Mouse (Mus musculus) ES-E14 (cell line): ENCODE measurements around the gene Phka1. TPM values are rescaled to one million over a fixed set of nuclear protein-coding genes. Genes with fewer than 3 reads are reported as not detected.
"Not testable (repeated sequence)": the region's sequence is repeated elsewhere in the genome, so short reads cannot be mapped to it uniquely, and the experiment has no call there.

Source experiments
- DNase-seq: peaks from one replicate; pipeline ENCODE4 v3.0.0-alpha.2; 2013; ENCODE audit warnings: low read depth, low spot score
- H3K27ac ChIP-seq: 2 replicates; pipeline ENCODE4 v1.5.1; 2012; ENCODE audit warnings: low read depth, mild to moderate bottlenecking, low read length, moderate library complexity, mixed read lengths; ENCODE audit not compliant: poor library complexity, insufficient read depth, severe bottlenecking
- H3K36me3 ChIP-seq: 2 replicates; pipeline ENCODE4 v1.6.1; 2012; ENCODE audit warnings: mild to moderate bottlenecking, low read length, moderate library complexity, mixed read lengths; ENCODE audit not compliant: control insufficient read depth, poor library complexity, insufficient read depth, severe bottlenecking
- H3K4me1 ChIP-seq, 2 experiments: fragments of 150-350 bp in 1 of 2; sonication (generic) in 1 of 2; 2 replicates each; pipeline ENCODE4 v1.6.1; 2012; ENCODE audit warnings: low read length in 2 of 2, mild to moderate bottlenecking in 1 of 2, mixed read lengths in 1 of 2; ENCODE audit not compliant: control insufficient read depth in 2 of 2, insufficient read depth in 2 of 2, poor library complexity in 1 of 2
- H3K4me3 ChIP-seq, 2 experiments: fragments of 150-350 bp in 1 of 2; sonication (generic) in 1 of 2; 2 replicates each; pipeline ENCODE4 v1.5.1; 2012; ENCODE audit warnings: low read length in 2 of 2, low read depth in 1 of 2, mild to moderate bottlenecking in 1 of 2, mixed read lengths in 1 of 2; ENCODE audit not compliant: insufficient read depth in 1 of 2, poor library complexity in 1 of 2, severe bottlenecking in 1 of 2
- H3K9ac ChIP-seq: 2 replicates; pipeline ENCODE4 v1.6.1; 2012; ENCODE audit warnings: low read depth, mild to moderate bottlenecking, low read length, mixed read lengths; ENCODE audit not compliant: poor library complexity, insufficient read depth, severe bottlenecking
- H3K9me3 ChIP-seq: fragments of 150-350 bp; sonication (generic); 2 replicates; pipeline ENCODE4 v1.6.1; 2012; ENCODE audit warnings: low read depth, mild to moderate bottlenecking, low read length; ENCODE audit not compliant: control insufficient read depth, insufficient read depth
- CHD2 ChIP-seq: IDR thresholded peaks from 2 replicates; pipeline ENCODE4 v1.6.1; 2014; ENCODE audit warnings: mild to moderate bottlenecking, low read depth, low read length, inconsistent platforms
- HCFC1 ChIP-seq: IDR thresholded peaks from 2 replicates; pipeline ENCODE4 v1.6.1; 2012; ENCODE audit warnings: low read length, inconsistent platforms, borderline replicate concordance; ENCODE audit not compliant: insufficient read depth
- MAFK ChIP-seq: IDR thresholded peaks from 2 replicates; pipeline ENCODE4 v1.6.1; 2014; ENCODE audit warnings: mild to moderate bottlenecking, low read depth, low read length, inconsistent platforms; ENCODE audit not compliant: insufficient read depth
- ZNF384 ChIP-seq: IDR thresholded peaks from 2 replicates; pipeline ENCODE4 v1.6.1; 2012; ENCODE audit warnings: low read depth, low read length, inconsistent platforms
- in situ Hi-C, 2 experiments: fragments of 600-800 bp; cut with MboI; formaldehyde crosslinking; loops; one replicate each; pipeline ENCODE4 v1.15.1; 2025; ENCODE audit warnings: low sequenced_read_pairs in 2 of 2, inconsistent platforms in 1 of 2; ENCODE audit not compliant: unreplicated experiment in 2 of 2
- total RNA-seq: library from RNA; depleted of rRNA; stranded (reverse); fragments of 300-350 nt; gene quantifications from 2 replicates; pipeline ENCODE4 v1.2.3, GENCODE M21; 2012; rRNA removed

The Phka1 gene
- total RNA-seq, result 5.1 and 5.9 TPM in 2 replicates

DNA sequence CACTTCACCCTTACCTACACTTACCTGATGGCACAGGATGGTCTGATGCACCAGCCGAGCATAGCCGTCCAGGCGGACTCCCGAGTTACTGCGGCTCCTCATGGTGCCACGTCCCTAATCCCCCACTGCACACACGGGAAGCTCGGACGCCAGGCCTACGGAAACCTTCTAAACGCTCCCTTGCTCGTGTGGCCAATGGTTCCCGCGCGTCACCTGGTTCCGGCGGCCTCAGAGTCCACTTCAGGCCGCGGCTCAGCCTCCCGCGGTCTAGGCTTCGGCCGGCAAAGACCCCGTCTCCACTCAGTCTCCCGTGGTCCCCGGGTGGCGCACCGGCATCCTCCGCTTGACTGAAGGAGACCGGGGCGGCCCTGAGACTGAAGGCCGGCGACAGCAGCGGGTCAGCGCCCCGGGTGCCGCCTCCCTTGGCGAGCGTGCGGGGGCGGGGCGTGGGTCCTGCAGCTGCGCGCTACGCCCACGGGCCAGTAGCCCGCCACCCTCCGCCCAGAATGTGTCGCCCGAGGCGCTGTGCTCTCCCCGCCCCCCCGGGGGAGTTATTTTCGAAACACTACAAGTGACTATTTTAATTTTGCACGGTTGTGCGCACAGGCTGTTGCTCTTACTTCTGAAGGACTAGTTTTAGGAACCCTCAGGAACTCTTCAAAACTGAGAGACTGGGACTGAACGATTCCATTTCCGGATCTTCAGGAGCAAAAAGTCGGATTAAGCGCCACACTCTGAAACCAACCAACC, at the start of gene Phka1:
Gene Phka1, minus strand, starts transcription at position 424 of the 750 bp plus-strand sequence.
- Histone ChIP-seq H3K9ac (peak within 1 kb of the TSS; percentile 55), H3K36me3 (no peaks in the 10 kb centered on the region), H3K9me3 (no peaks in the 10 kb centered on the region), H3K4me3 (peak within 1 kb of the TSS; percentile 60 to 70), H3K4me1 (peaks cover 0 to 2% of the 10 kb centered on the region in 2 experiments; a peak in 1 of 4 replicates), H3K27ac (no peak within 1 kb of the TSS)
- no peak for TF ChIP-seq MAFK
- no peak for DNase-seq
- in situ Hi-C loops, result no loop called here

GRCm38 (mm10) chrX:102689252-102689651, 45.2 kb upstream of the Phka1 start:
- H3K4me1 ChIP-seq, H3K27ac ChIP-seq, in situ Hi-C loops, H3K9ac ChIP-seq, H3K36me3 ChIP-seq, H3K9me3 ChIP-seq, H3K4me3 ChIP-seq: not testable (repeated sequence)
- peak; percentile 11 for DNase-seq

GRCm38 (mm10) chrX:102686872-102687271, 42.8 kb upstream of the Phka1 start, which contains the start of gene Gm3880:
Gene Gm3880 (minus strand): TSS chrX:102686972.
- H3K9ac ChIP-seq, H3K9me3 ChIP-seq, DNase-seq, H3K36me3 ChIP-seq, H3K27ac ChIP-seq, in situ Hi-C loops, H3K4me3 ChIP-seq, H3K4me1 ChIP-seq: not testable (repeated sequence)

GRCm38 (mm10) chrX:102684706-102685105, 40.7 kb upstream of the Phka1 start:
- H3K4me1 ChIP-seq, H3K9me3 ChIP-seq, H3K4me3 ChIP-seq, H3K36me3 ChIP-seq, in situ Hi-C loops, H3K9ac ChIP-seq, H3K27ac ChIP-seq: not testable (repeated sequence)
- DNase-seq, result peak; percentile 1

- no peak for DNase-seq
- H3K4me1 ChIP-seq, result no peaks in the 10 kb centered on the region
- in situ Hi-C loops, result no loop called here
- no peak overlapping the region for H3K27ac ChIP-seq
- no peaks in the 10 kb centered on the region for H3K9me3 ChIP-seq
- no peak overlapping the region for H3K4me3 ChIP-seq
- no peaks in the 10 kb centered on the region for H3K36me3 ChIP-seq
- TF ChIP-seq HCFC1 (no peak), MAFK (no peak)
- H3K9ac ChIP-seq, result no peak overlapping the region
Observed at GRCm38 (mm10) chrX:102666641-102667040, 22.6 kb upstream of the Phka1 start.

- Histone ChIP-seq H3K27ac (no peak overlapping the region), H3K9ac (no peak overlapping the region), H3K9me3 (no peaks in the 10 kb centered on the region), H3K36me3 (no peaks in the 10 kb centered on the region), H3K4me3 (no peak overlapping the region), H3K4me1 (no peaks in the 10 kb centered on the region)
- in situ Hi-C loops, result no loop called here
- TF ChIP-seq ZNF384, result no peak
- TF ChIP-seq CHD2, result no peak
- no peak for DNase-seq
Observed at GRCm38 (mm10) chrX:102660712-102661111, 16.7 kb upstream of the Phka1 start.
